Mouse (Mus musculus): ENCODE measurements around the gene Lca5.

The Lca5 gene

GRCm38 (mm10) chr9:83389570-83389969 is 51.4 kb downstream of the Lca5 start:
- DNase-seq (ENCODE audit: low spot score), result no peak

- DNase-seq (ENCODE audit: low spot score), result no peak
Observed at GRCm38 (mm10) chr9:83386264-83386855, 54.6 kb downstream of the Lca5 start.

DNA sequence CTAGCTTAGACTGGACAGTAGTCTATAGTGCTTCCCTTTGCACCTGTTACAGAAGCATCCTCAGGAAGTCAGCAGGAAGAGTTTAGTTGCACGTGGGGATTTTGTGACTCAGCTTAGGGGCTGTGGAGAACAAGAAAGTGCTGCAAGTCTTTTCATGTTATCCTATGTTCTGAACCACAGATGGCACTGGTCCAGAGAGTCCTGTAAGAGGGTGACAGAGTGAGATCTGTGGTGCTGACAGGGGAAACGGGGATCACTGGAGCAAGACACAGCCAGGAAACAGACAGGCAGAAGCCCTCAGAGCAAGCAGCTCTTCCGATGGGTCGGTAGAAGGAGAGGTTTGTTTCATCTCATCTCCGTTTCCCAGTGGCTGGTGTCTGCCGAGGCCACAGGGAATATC is 55.6 kb downstream of the Lca5 start:
- no peak for DNase-seq (ENCODE audit: low spot score)

- DNase-seq (ENCODE audit: low spot score), result no peak
Observed at GRCm38 (mm10) chr9:83383235-83383634, 57.7 kb downstream of the Lca5 start.

DNA sequence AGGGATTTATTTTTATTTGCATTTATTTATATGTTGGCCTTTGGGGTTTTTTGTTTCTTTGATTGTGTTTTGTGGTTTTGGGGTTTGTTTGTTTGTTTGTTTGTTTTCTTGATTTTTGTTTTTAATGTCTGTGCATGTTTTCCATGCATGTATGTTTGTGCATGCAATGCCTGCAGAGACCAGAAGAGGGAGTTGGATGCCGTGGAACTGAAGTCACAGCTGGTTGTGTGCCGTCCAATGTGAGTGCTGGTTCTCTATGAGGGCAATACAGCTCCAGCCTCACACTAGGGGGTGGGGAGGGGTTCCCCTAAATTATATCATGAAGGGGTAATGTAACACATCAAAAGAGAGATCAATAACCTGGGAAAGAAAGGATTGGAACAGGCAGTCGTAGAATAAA is 58.2 kb downstream of the Lca5 start:
- DNase-seq (ENCODE audit: low spot score), result no peak

GRCm38 (mm10) chr9:83381317-83381716 is 59.6 kb downstream of the Lca5 start:
- DNase-seq (ENCODE audit: low spot score), result no peak

- no peak for DNase-seq (ENCODE audit: low spot score)
Observed at GRCm38 (mm10) chr9:83379661-83380060, 61.3 kb downstream of the Lca5 start.

DNA sequence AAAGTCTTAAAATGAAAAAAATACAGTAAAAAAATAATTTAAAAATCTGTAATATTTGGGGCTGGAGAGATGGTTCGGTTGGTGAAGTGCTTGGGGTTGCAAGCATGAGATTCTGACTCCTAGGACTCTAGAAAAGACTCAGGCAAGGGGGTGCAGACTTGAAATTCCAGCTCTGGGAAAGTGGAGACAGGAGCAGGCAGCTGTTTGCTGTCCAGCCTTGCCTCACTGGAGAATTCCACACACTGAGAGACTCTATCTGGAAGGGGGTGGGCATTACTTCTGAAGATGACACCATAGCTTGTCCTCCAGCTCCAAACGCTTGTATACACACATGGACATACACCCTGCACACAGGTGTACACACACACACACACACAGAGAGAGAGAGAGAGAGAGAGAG is 63.8 kb downstream of the Lca5 start:
- DNase-seq (ENCODE audit: low spot score), result no peak

- no peak for DNase-seq (ENCODE audit: low spot score)
Observed at GRCm38 (mm10) chr9:83375522-83376176, 65.3 kb downstream of the Lca5 start.

GRCm38 (mm10) chr9:83370907-83371306 is 70.0 kb downstream of the Lca5 start:
- DNase-seq (ENCODE audit: low spot score), result peak; percentile 77

- peak; percentile 38 for DNase-seq (ENCODE audit: low spot score)
Observed at GRCm38 (mm10) chr9:83368234-83368633, 72.7 kb downstream of the Lca5 start.

GRCm38 (mm10) chr9:83355802-83356201 is 85.1 kb downstream of the Lca5 start:
- no peak for DNase-seq (ENCODE audit: low spot score)

GRCm38 (mm10) chr9:83353316-83353715 is 87.6 kb downstream of the Lca5 start:
- no peak for DNase-seq (ENCODE audit: low spot score)

- no peak for DNase-seq (ENCODE audit: low spot score)
Observed at GRCm38 (mm10) chr9:83351171-83351570, 89.8 kb downstream of the Lca5 start.

DNA sequence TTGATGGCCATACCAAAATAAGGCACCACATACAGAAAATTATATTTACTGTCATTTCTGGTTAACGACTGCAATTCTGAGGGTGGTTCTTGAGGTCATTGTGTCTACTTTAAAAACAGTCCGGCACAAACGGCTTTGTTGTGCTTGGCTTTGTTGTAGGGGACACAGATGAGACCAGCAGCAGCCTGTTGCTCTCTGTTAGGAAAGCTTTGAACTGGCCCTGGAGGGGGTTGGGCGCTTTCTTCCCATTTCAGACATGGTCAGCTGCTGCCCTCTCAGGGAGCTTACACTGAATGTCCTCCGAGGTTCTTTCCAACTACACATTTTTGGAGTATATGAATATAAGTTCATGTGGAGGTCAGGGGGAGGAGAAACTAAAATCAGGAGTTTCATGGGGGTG is 90.3 kb downstream of the Lca5 start:
- DNase-seq (ENCODE audit: low spot score), result peak; percentile 53

DNA sequence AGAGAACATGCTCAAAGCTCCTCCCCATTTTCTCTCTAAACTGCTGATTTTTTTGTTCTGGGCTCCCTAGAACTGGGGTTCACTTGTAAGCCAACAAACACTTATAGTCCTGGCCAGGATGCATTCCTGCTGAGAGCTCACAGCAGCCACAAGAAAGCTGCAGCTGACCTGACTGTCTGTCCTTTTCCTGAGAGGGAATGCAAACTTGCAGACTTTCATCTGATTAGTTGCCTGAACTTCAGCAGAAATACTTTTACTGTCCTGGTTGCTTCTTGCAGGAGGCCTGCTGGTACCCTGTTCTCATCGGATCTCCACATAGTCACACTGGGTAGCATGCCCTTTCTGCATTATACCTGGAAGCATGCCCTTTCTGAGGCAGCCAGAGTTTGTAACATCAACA is 91.0 kb downstream of the Lca5 start:
- DNase-seq (ENCODE audit: low spot score), result no peak

DNA sequence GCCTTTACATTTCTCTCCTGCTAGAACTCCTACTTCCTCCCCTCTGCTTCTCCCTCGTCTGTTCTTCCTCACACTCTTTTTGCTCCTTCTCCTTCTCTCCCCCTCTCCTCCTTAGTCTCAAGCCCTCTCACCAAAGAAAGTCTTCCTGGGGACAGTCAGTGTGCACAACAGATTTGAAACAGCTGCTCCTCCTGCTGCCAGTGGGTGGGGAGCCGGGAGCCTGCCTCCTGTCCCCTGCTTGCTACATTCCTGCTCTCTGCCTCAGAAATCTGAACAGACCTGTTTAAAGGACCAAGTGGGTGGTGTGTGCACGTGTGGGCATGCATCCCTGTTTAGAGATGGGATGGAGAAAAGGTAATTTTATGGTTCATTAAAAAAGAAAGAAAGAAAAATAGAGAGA is 91.4 kb downstream of the Lca5 start:
- DNase-seq (ENCODE audit: low spot score), result no peak

DNA sequence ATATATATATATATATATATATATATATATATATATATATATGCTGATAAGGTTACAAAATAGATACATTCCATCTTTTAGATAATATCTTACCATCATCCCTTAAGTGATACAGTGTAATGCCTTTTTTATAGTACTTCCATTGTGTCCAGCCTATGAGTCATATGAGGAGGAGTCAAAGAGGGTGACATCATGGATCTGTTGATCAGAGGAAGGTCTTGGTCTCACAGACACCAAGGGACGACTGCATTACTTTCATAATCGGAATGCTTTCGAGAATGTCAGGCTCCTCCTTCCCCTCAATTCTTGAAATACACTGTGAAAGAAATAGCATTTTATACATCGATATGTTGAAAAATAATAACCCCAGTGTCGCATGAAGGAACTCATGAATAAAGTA is 93.4 kb downstream of the Lca5 start:
- DNase-seq (ENCODE audit: low spot score), result no peak

- no peak for DNase-seq (ENCODE audit: low spot score)
Observed at GRCm38 (mm10) chr9:83342491-83343370, 98.2 kb downstream of the Lca5 start.

All from adipocyte (in vitro differentiated cells).